Mouse (Mus musculus) limb, embryonic 13.5 days (tissue): Measurements from ENCODE around the gene Stac2. TPM values are rescaled to one million over a fixed set of nuclear protein-coding genes. Genes with fewer than 3 reads are reported as not detected.

Experiments
- ATAC-seq: fragments of 200-750 bp; cut with Nextera tagmentation; 2 replicates; pipeline ENCODE4 v1.8.0; 2017; ENCODE audit warnings: low read depth, moderate number of reproducible peaks, moderate TSS enrichment; ENCODE audit not compliant: low FRiP score
- H3K27ac ChIP-seq: fragments of 300-500 bp; sonication (generic); 2 replicates; pipeline ENCODE4 v1.5.1; 2015; ENCODE audit warnings: inconsistent platforms, mild to moderate bottlenecking, moderate library complexity
- H3K27me3 ChIP-seq: fragments of 300-500 bp; sonication (generic); 2 replicates; pipeline ENCODE4 v1.6.1; 2015; ENCODE audit warnings: mild to moderate bottlenecking, inconsistent platforms
- H3K36me3 ChIP-seq: fragments of 300-500 bp; sonication (generic); 2 replicates; pipeline ENCODE4 v1.6.1; 2015; ENCODE audit warnings: inconsistent platforms, mild to moderate bottlenecking, moderate library complexity
- H3K4me1 ChIP-seq: fragments of 300-500 bp; sonication (generic); 2 replicates; pipeline ENCODE4 v1.6.1; 2015; ENCODE audit warnings: inconsistent platforms
- H3K4me2 ChIP-seq: fragments of 300-500 bp; sonication (generic); replicated peaks from 2 replicates; pipeline ENCODE4 v1.6.1; 2015; ENCODE audit warnings: inconsistent platforms, mild to moderate bottlenecking, moderate library complexity
- H3K4me3 ChIP-seq: fragments of 300-500 bp; sonication (generic); 2 replicates; pipeline ENCODE4 v1.5.1; 2015; ENCODE audit warnings: moderate library complexity, mild to moderate bottlenecking, inconsistent platforms
- H3K9ac ChIP-seq: fragments of 300-500 bp; sonication (generic); 2 replicates; pipeline ENCODE4 v1.6.1; 2015; ENCODE audit warnings: mild to moderate bottlenecking, inconsistent platforms
- H3K9me3 ChIP-seq: fragments of 300-500 bp; sonication (generic); 2 replicates; pipeline ENCODE4 v1.6.1; 2016; ENCODE audit warnings: inconsistent platforms
- WGBS: fragments of 180-500 bp; shearing (Covaris S2); methylation state at CpG from one replicate; pipeline ENCODE4 v1.1.7; 2015; 5-methylcytosine and 5-hydroxymethylcytosine counted together
- polyA plus RNA-seq: library from polyadenylated mRNA; unstranded; fragments of >200 nt; fragmentation: Nextera tagmentation; extraction: Ambion mirVana; gene quantifications from 2 replicates; pipeline ENCODE4 v1.2.1, GENCODE M21; 2015

The Stac2 gene
- polyA plus RNA-seq, 1 experiment from 2014 or later = 1.1 TPM

GRCm38 (mm10) chr11:98066201-98066600, 12.9 kb upstream of the Stac2 start:
- Histone ChIP-seq H3K27ac (no peak overlapping the region), H3K9ac (no peak overlapping the region), H3K9me3 (peaks cover 10% of the 10 kb centered on the region; the same call in 1 of the 2 replicates), H3K4me3 (no peak overlapping the region), H3K27me3 (no peaks in the 10 kb centered on the region), H3K4me2 (no peak overlapping the region), H3K4me1 (0 out of 2 replicates have a peak, but pooled peaks cover 8% of the 10 kb centered on the region), H3K36me3 (no peaks in the 10 kb centered on the region)
- no peak for ATAC-seq
- 92% methylated on average over 12 of the region's 12 CpGs for WGBS

DNA sequence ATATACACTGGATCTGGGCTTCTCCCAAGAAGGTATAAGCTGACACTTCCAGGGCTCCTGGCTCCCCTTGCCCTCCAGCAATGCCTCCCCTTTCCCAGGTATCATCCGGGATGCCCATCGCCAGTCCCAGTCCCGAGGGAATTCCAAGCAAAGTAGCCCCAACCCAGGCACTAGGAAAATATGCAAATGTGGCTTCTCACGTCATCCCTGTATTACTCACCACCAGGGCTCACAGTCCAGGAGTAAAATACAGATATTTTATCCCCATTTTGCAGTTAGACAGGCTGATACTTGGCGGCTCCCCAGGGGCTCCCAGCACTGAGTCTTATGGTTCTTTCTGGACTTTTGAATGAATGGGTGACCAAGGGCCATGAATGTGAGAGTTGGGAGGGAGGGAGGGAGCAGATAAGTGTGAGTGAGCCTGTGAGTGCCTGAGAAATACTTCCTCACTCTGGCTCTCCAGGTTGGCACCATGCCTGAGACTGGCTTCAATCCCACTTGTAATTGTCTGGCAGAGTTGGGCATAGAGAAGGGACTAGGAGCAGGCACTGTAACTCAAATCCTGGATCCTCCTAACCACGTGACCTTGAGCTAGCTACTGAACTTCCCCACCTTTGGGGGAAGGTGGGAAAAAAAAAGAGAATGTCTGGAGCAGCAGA, 8.8 kb upstream of the Stac2 start:
- Histone ChIP-seq H3K4me3 (no peak overlapping the region), H3K4me1 (peaks cover 10% of the 10 kb centered on the region; the same call in 1 of the 2 replicates), H3K9me3 (peaks cover 4% of the 10 kb centered on the region; the same call in 1 of the 2 replicates), H3K4me2 (no peak overlapping the region), H3K27me3 (no peaks in the 10 kb centered on the region), H3K9ac (no peak overlapping the region), H3K36me3 (no peaks in the 10 kb centered on the region), H3K27ac (no peak overlapping the region)
- ATAC-seq = no peak
- 62% methylated on average over 6 of the region's 6 CpGs for WGBS

GRCm38 (mm10) chr11:98061441-98061840, 8.2 kb upstream of the Stac2 start:
- 73% methylated on average over 3 of the region's 3 CpGs for WGBS
- no peak overlapping the region for H3K9ac ChIP-seq
- no peak for ATAC-seq

DNA sequence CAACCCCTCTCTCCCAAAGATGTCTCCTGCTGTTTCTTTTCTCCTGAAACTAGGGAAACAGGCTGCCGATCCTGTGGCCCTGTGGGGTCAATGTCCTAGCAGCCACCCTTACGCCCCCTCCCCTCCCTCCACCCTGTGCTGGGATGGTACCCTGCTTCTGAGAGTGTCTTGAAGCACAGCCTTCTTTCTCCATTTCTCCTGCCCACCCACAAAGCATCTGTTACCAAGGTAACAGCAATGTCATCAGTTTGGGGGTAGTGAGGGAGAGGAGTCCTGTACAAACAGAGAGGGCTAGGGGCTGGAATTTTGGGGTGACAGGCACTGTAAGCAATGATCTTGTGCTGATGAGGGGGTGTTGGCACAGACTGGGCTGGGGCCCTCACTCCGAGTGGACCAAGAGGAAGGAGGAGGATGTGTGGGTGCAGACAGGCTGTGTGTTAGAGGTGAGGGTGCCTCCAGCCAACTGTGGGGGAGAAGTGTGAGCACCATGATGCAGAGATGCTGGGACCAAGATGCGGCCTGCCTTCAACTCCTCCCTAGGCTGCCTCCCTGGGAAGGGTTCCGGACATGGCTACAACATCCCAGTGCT, 6.9 kb upstream of the Stac2 start:
- no peak overlapping the region for H3K4me2 ChIP-seq
- no peaks in the 10 kb centered on the region for H3K36me3 ChIP-seq

More at GRCm38 (mm10) chr11:98061441-98061840, 8.2 kb upstream of the Stac2 start:
- peaks cover 12% of the 10 kb centered on the region; the same call in 1 of the 2 replicates for H3K4me1 ChIP-seq
- H3K36me3 ChIP-seq = no peaks in the 10 kb centered on the region
- peaks cover 3% of the 10 kb centered on the region; the same call in 1 of the 2 replicates for H3K27me3 ChIP-seq
- no peak overlapping the region for H3K4me2 ChIP-seq
- no peak overlapping the region for H3K27ac ChIP-seq
- no peak overlapping the region for H3K4me3 ChIP-seq
- H3K9me3 ChIP-seq = no peaks in the 10 kb centered on the region

DNA sequence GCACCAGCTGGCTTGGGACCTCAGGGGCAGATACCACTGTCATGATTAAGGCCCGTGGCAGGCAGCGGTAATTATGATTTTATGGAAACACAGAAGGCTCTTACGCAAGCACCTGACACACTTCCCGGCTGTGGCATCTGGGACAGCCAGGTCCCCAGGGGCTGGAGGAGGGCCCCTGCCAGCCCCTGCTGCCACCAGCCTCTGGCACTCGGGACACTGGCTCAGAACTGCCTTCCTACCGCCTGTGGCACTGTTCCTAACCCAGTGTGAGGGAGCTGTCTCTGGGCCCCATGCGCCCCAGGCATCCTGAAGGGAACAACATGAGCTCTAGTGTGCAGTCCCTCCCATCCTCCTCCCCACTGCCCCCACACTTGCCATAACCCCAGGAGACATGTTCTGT, 6.4 kb upstream of the Stac2 start:
- H3K36me3 ChIP-seq = no peaks in the 10 kb centered on the region
- peaks cover 4% of the 10 kb centered on the region; the same call in 1 of the 2 replicates for H3K4me1 ChIP-seq
- peaks cover 14% of the 10 kb centered on the region; the same call in 1 of the 2 replicates for H3K27me3 ChIP-seq
- no peak overlapping the region for H3K9ac ChIP-seq
- H3K4me3 ChIP-seq = no peak overlapping the region
- H3K27ac ChIP-seq = no peak overlapping the region
- H3K9me3 ChIP-seq = no peaks in the 10 kb centered on the region
- ATAC-seq = no peak
- WGBS = 61% methylated on average over 7 of the region's 7 CpGs
- H3K4me2 ChIP-seq = no peak overlapping the region

More for the DNA sequence above, 6.9 kb upstream of the Stac2 start:
- no peak for ATAC-seq
- Histone ChIP-seq H3K9me3 (no peaks in the 10 kb centered on the region), H3K27ac (no peak overlapping the region), H3K4me3 (no peak overlapping the region), H3K4me1 (peaks cover 8% of the 10 kb centered on the region; the same call in 1 of the 2 replicates), H3K9ac (no peak overlapping the region), H3K27me3 (peaks cover 11% of the 10 kb centered on the region; the same call in 1 of the 2 replicates)
- WGBS = 79% methylated on average over 5 of the region's 5 CpGs

- Histone ChIP-seq H3K36me3 (no peaks in the 10 kb centered on the region), H3K4me1 (peaks cover 4% of the 10 kb centered on the region), H3K27me3 (peaks cover 28% of the 10 kb centered on the region), H3K27ac (no peak overlapping the region), H3K9me3 (no peaks in the 10 kb centered on the region), H3K4me3 (no peak overlapping the region), H3K4me2 (no peak overlapping the region), H3K9ac (no peak overlapping the region)
- WGBS = 79% methylated on average over 5 of the region's 5 CpGs
- ATAC-seq = no peak
Observed at GRCm38 (mm10) chr11:98057998-98058397, 4.7 kb upstream of the Stac2 start.

- Histone ChIP-seq H3K9ac (no peak overlapping the region), H3K4me1 (peaks cover 10% of the 10 kb centered on the region), H3K36me3 (no peaks in the 10 kb centered on the region), H3K4me2 (peak overlapping the region; percentile 27), H3K27me3 (peaks cover 34% of the 10 kb centered on the region), H3K9me3 (no peaks in the 10 kb centered on the region), H3K27ac (no peak overlapping the region), H3K4me3 (no peak overlapping the region)
- WGBS = 23% methylated on average over 9 of the region's 9 CpGs
- ATAC-seq = no peak
Observed at GRCm38 (mm10) chr11:98057466-98057865, 4.2 kb upstream of the Stac2 start.

DNA sequence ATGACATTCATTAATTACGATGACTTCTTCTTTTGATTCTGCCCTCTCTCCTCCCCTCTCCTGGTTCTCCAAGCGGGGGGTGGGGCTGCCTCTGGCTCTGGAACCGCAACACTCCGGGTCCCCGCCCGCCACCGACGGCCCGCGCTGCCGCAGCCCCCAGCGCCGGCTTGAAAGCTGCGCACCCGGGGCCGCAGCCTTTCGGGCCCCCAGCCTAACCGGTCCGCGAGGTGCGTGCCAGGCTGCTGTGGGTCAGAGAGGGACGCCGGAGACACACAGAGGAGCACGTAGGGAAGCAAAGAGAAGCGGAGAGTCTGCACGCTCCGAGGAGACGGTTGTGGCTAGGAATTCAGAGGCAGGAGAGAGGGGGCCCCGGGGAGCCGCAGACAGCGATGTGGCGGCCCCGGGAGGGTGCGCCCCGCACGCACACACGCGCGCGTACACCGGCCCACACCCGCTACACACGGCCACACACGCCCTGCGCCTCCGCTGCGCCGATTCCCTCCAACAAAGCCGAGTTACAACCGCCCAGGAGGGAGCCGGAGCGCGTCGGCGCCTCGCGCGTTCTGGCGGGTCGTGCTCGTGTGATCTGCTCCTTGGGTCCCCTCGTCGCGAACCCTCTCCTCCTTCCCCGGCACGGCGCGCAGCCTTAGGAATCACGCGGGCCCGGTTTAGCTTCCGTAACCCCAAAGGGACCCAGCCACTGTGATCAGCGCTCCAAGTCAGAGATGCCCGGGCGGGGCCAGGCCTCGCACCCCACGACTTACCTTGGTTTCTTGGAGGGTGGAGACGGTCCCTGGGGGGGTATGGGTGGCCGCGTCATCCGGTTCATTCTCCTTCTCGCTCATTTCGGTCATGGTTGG, 903 bp downstream of the Stac2 start:
- Histone ChIP-seq H3K4me1 (peaks cover 20% of the 10 kb centered on the region), H3K9ac (peak overlapping the region; percentile 67), H3K4me3 (peak overlapping the region; percentile 51), H3K27me3 (peaks cover 85% of the 10 kb centered on the region), H3K4me2 (peak overlapping the region; percentile 81), H3K36me3 (no peaks in the 10 kb centered on the region), H3K27ac (no peak overlapping the region), H3K9me3 (no peaks in the 10 kb centered on the region)
- no peak for ATAC-seq
- WGBS = under 1% methylated on average over 68 of the region's 83 CpGs

GRCm38 (mm10) chr11:98051611-98052128, 1.6 kb downstream of the Stac2 start:
- 7% methylated on average over 12 of the region's 12 CpGs for WGBS
- ATAC-seq = no peak
- peaks cover 82% of the 10 kb centered on the region for H3K27me3 ChIP-seq
- peaks cover 16% of the 10 kb centered on the region for H3K4me1 ChIP-seq
- no peaks in the 10 kb centered on the region for H3K9me3 ChIP-seq
- H3K4me3 ChIP-seq = peak overlapping the region; percentile 51
- H3K9ac ChIP-seq = peak overlapping the region; percentile 67; the same call in 1 of the 2 replicates
- peak overlapping the region; percentile 81 for H3K4me2 ChIP-seq
- no peak overlapping the region for H3K27ac ChIP-seq
- no peaks in the 10 kb centered on the region for H3K36me3 ChIP-seq

DNA sequence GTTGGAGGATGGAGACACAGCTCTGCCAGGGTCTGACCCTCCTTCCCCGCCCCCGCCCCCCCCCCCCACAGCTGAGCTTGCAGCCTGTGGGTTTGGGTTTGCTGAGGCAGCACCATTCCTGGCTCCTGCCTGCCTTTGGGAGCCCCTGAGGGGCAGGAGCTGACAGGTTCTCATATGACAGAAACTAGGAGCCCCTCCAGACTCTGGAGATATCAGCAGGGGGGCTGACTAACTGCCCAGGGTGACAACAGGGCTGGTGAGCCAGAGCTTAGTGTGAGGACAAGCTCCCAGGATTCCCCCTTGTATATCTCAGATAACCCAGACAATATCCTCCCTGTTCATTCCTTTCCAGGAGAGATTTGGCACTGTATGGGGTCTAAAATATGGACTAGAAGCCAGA, 2.3 kb downstream of the Stac2 start:
- no peak for ATAC-seq
- Histone ChIP-seq H3K4me3 (no peak overlapping the region), H3K9ac (no peak overlapping the region), H3K4me2 (no peak overlapping the region), H3K27me3 (peaks cover 81% of the 10 kb centered on the region), H3K36me3 (no peaks in the 10 kb centered on the region), H3K9me3 (no peaks in the 10 kb centered on the region), H3K4me1 (peaks cover 16% of the 10 kb centered on the region), H3K27ac (no peak overlapping the region)
- 38% methylated on average over 2 of the region's 2 CpGs for WGBS

DNA sequence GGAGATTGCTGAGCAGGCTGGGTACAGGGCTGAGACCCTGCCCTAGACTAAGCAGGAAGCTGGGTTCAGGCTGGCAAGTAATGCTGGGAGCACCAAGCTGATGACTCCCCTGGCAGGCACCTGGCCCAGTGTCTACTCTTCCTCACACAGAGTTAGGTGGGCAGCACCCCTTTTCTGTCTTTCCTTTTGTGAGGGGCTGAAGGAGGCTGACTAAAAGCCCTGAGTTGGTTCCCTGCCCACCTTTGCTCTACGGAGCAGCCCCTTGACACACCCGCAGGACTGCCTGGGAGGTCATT, 2.8 kb downstream of the Stac2 start:
- Histone ChIP-seq H3K4me2 (no peak overlapping the region), H3K27me3 (peaks cover 77% of the 10 kb centered on the region)

More for the DNA sequence above, 2.8 kb downstream of the Stac2 start:
- no peak overlapping the region for H3K4me3 ChIP-seq
- no peak for ATAC-seq
- no peaks in the 10 kb centered on the region for H3K36me3 ChIP-seq
- H3K9me3 ChIP-seq = 0 out of 2 replicates have a peak, but pooled peaks cover 3% of the 10 kb centered on the region
- WGBS = 23% methylated on average over 2 of the region's 2 CpGs
- no peak overlapping the region for H3K27ac ChIP-seq
- H3K4me1 ChIP-seq = peaks cover 16% of the 10 kb centered on the region
- H3K9ac ChIP-seq = no peak overlapping the region
